Mouse (Mus musculus): ENCODE measurements around the gene Zfp420. TPM values are rescaled to one million over a fixed set of nuclear protein-coding genes. Genes with fewer than 3 reads are reported as not detected.
A peak's percentile ranks its signal among the peaks of the same experiment; 100 is the strongest.
"Not testable (repeated sequence)": the region's sequence is repeated elsewhere in the genome, so short reads cannot be mapped to it uniquely, and the experiment has no call there.

Gene Zfp420
- polyA plus RNA-seq, 1 experiment from 2014 or later: 13.8 TPM

DNA sequence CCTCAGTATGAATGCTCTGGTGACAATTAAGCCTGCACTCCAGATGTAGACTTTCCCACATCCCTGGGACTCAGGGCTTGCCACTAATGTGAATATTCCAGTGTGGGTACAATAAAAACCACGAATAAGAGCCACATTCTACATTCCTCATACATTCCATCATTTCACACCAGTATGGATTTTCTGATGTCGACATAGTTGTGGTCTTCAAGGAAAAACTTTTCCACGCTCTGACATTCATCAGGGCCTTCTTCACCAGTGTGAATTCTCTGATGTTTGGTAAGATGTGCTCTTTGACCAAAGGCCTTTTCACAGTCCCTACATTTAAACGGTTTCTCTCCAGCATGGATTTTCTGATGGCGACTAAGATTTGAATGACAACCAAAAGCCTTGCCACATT is 15.2 kb upstream of the Zfp420 start:
- H3K9ac ChIP-seq: no peak overlapping the region
- H3K4me1 ChIP-seq: no peaks in the 10 kb centered on the region
- H3K4me2 ChIP-seq: no peak overlapping the region
- ATAC-seq: no peak
- H3K9me3 ChIP-seq (replicated peaks): no peaks in the 10 kb centered on the region
- 90% methylated on average over 5 of the region's 5 CpGs for WGBS
- no peak overlapping the region for H3K27ac ChIP-seq
- peaks cover 55% of the 10 kb centered on the region for H3K36me3 ChIP-seq (ENCODE audit: poor library complexity, severe bottlenecking)
- H3K4me3 ChIP-seq: no peak overlapping the region
- no peaks in the 10 kb centered on the region for H3K27me3 ChIP-seq

DNA sequence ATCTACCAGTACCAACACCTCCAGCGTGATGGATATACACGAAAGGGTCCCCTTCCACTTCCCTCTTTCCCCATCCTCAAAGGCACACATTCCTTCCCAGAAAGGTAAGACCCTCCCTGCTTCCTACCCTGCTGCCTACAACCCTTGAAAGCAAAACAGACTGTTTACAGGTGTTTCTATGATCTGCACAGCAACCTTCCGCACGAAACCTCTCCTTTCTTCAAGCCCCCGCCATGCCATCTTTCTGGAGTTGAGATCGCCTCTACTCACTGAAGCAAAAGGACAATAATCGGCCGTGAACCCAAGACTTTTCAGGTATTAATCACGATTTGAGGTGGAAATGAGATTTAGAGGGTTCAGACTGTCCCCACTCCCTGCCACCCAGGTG is 7.0 kb upstream of the Zfp420 start:
- no peaks in the 10 kb centered on the region for H3K9me3 ChIP-seq (replicated peaks)
- 58% methylated on average over 9 of the region's 9 CpGs for WGBS
- no peak overlapping the region for H3K27ac ChIP-seq
- peak overlapping the region; percentile 74 for H3K9ac ChIP-seq
- peak overlapping the region; percentile 59 for H3K4me3 ChIP-seq
- peaks cover 5% of the 10 kb centered on the region for H3K4me1 ChIP-seq
- peaks cover 26% of the 10 kb centered on the region for H3K36me3 ChIP-seq (ENCODE audit: poor library complexity, severe bottlenecking)
- H3K27me3 ChIP-seq: no peaks in the 10 kb centered on the region
- peak overlapping the region; percentile 68 for H3K4me2 ChIP-seq
- no peak; the same call in 1 of the 2 replicates for ATAC-seq

DNA sequence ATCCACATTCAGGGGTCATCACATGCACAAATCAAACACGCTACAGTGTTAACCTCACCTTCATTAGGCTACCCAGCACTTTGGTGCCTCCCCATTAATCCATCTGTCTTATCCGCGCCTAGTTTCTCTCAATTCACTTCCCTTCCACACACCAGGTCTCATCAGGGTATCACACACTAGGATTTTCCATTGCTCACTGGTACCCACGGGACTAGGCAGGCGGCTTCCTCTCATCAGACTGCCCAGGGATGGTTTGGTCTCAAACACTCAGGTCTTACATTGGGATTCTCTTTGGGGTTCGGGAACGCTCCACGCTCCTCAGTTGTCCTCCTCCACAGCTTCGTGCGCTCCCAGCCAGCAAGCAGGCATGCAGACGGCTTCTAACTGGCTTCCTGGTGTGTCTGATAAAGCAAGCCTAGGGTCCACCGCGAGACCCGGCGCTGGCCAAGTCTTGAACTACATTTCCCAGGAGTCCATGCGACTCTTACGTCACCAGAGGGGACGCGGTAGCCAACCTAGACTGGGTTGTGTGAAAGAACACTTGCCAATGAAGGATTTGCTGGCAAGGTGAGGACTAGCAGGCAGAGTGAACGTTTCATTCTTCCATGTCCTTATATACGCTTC is 6.4 kb upstream of the Zfp420 start, which contains the start of gene Zfp940:
TSS of gene Zfp940 (minus strand) at position 451 of the 624 bp plus-strand sequence.
- H3K9me3 ChIP-seq (replicated peaks): 0 out of 2 replicates have a peak, but pooled peaks cover under 1% of the 10 kb centered on the region
- ATAC-seq: peak; percentile 96
- H3K27ac ChIP-seq: no peak within 1 kb of the TSS
- peak within 1 kb of the TSS; percentile 74 for H3K9ac ChIP-seq
- H3K27me3 ChIP-seq: no peaks in the 10 kb centered on the region
- peak within 1 kb of the TSS; percentile 59 for H3K4me3 ChIP-seq
- H3K4me2 ChIP-seq: peak within 1 kb of the TSS; percentile 68
- peaks cover 5% of the 10 kb centered on the region for H3K4me1 ChIP-seq
- under 1% methylated on average over 21 of the region's 21 CpGs for WGBS
- H3K36me3 ChIP-seq (ENCODE audit: poor library complexity, severe bottlenecking): peaks cover 25% of the 10 kb centered on the region

DNA sequence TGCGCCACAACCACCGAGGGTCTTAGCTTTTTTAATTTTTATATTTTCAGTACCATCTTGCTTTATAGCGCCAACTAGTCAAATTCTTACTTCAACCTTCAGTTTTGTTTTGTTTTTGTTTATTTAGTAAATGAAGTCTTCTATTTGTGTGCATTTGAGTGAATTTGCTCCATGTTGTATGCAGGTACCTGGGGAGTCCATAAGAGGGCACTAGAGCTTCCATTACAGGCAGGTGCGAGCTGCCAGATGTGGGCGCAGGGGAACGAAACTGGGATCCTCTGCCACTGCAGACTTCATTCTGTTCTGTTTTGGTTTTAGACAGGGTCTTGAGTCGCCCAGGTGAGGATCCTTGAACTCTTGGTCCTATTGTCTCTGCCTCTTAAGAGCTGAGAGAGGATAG is 1.9 kb downstream of the Zfp420 start:
- Histone ChIP-seq H3K27me3 (no peaks in the 10 kb centered on the region), H3K4me2 (no peak overlapping the region), H3K9me3 (replicated peaks) (0 out of 2 replicates have a peak, but pooled peaks cover 3% of the 10 kb centered on the region), H3K9ac (no peak overlapping the region), H3K27ac (no peak overlapping the region), H3K4me3 (no peak overlapping the region), H3K36me3 (ENCODE audit: poor library complexity, severe bottlenecking) (peaks cover 5% of the 10 kb centered on the region; the same call in 1 of the 2 replicates), H3K4me1 (peaks cover 8% of the 10 kb centered on the region)
- WGBS: 90% methylated on average over 7 of the region's 7 CpGs
- ATAC-seq: no peak

DNA sequence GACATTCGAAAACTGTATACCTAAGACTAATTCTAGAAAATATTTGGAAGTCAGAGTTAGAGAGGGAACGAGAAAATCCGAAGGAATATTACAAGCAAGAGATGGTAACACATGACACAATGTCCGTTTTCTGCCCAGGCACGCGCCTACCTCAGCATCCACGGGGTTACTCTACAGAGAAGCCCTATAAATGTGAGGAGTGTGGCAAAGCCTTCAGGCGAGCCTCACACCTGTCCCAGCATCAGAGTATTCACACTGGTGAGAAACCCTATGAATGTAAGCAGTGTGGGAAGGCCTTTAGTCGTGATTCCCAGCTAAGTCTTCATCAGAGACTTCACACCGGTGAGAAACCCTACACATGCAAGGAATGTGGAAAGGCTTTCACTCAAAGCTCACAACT is 14.5 kb downstream of the Zfp420 start:
- peaks cover 33% of the 10 kb centered on the region for H3K9me3 ChIP-seq (replicated peaks)
- no peak overlapping the region for H3K9ac ChIP-seq
- H3K27ac ChIP-seq: no peak overlapping the region
- H3K4me1 ChIP-seq: no peaks in the 10 kb centered on the region
- no peaks in the 10 kb centered on the region for H3K27me3 ChIP-seq
- no peak for ATAC-seq
- H3K4me2 ChIP-seq: no peak overlapping the region
- 93% methylated on average over 10 of the region's 10 CpGs for WGBS
- H3K4me3 ChIP-seq: no peak overlapping the region
- peaks cover 53% of the 10 kb centered on the region for H3K36me3 ChIP-seq (ENCODE audit: poor library complexity, severe bottlenecking)

DNA sequence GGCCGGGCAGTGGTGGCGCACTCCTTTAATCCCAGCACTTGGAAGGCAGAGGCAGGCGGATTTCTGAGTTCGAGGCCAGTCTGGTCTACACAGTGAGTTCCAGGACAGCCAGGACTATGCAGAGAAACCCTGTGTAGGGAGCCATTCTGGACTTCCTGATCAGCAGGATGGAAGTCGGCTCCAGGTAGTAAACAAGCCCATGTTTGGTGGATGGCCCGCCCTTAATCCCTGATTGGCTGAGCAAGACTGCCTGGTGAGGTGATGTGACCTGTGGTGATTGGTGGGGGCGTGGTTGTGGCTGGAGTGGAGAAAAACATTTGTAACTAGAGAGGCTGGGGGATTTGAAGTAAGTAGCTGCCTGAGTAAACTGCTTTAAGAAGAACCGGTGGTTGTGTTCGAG is 17.8 kb downstream of the Zfp420 start:
- Histone ChIP-seq H3K9me3 (replicated peaks) (peaks cover 29% of the 10 kb centered on the region), H3K36me3 (ENCODE audit: poor library complexity, severe bottlenecking) (peaks cover 44% of the 10 kb centered on the region)
- H3K27me3 ChIP-seq, H3K4me2 ChIP-seq, ATAC-seq, H3K27ac ChIP-seq, H3K4me3 ChIP-seq, H3K9ac ChIP-seq, H3K4me1 ChIP-seq: not testable (repeated sequence)
- WGBS: 89% methylated on average over 9 of the region's 9 CpGs

DNA sequence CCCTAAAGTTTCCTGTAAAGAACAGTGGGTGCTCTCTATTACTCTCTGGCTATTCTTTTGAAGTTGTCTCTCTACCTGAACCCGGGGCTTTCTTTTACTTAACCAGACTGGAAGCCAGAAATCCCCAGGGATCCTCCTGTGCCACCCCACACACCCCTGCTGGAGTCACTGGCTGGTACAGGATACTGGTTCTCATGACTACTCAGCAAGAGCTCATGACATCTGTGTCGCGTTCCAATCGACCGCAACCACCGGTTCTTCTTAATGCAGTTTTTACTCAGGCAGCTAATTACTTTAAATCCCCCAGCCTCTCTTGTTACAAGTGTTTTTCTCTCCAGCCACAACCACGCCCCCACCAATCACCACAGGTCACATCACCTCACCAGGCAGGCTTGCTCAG is 20.3 kb downstream of the Zfp420 start:
- Histone ChIP-seq H3K36me3 (ENCODE audit: poor library complexity, severe bottlenecking) (peaks cover 28% of the 10 kb centered on the region), H3K9ac (no peak overlapping the region), H3K27me3 (no peaks in the 10 kb centered on the region), H3K4me3 (no peak overlapping the region), H3K4me2 (no peak overlapping the region), H3K27ac (no peak overlapping the region), H3K9me3 (replicated peaks) (peaks cover 21% of the 10 kb centered on the region), H3K4me1 (no peaks in the 10 kb centered on the region)
- no peak for ATAC-seq
- 68% methylated on average over 7 of the region's 7 CpGs for WGBS

DNA sequence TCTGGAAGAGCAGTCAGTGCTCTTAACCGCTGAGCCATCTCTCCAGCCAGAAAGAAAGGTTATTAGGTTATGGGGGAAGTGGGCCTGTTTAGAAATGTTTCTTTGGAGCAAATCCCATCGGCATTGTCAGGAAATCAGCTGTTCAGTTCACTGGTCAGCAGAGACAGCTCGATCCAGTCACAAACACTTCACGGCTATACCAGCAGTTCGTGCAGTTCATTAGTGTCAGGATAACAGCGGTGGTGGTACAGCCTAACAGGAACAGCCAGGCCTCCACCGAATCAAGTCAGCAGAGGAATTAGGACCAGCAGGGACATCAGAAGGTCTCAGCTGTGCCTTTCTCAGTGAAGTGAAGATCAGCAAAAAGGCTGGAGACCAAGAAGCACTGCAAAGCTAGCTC is 21.1 kb downstream of the Zfp420 start:
- H3K27me3 ChIP-seq: no peaks in the 10 kb centered on the region
- H3K27ac ChIP-seq: no peak overlapping the region
- H3K9me3 ChIP-seq (replicated peaks): peaks cover 19% of the 10 kb centered on the region
- WGBS: 92% methylated on average over 7 of the region's 7 CpGs
- no peak overlapping the region for H3K4me2 ChIP-seq
- no peak for ATAC-seq
- peaks cover 19% of the 10 kb centered on the region for H3K36me3 ChIP-seq (ENCODE audit: poor library complexity, severe bottlenecking)
- H3K4me3 ChIP-seq: no peak overlapping the region
- no peaks in the 10 kb centered on the region for H3K4me1 ChIP-seq
- no peak overlapping the region for H3K9ac ChIP-seq

DNA sequence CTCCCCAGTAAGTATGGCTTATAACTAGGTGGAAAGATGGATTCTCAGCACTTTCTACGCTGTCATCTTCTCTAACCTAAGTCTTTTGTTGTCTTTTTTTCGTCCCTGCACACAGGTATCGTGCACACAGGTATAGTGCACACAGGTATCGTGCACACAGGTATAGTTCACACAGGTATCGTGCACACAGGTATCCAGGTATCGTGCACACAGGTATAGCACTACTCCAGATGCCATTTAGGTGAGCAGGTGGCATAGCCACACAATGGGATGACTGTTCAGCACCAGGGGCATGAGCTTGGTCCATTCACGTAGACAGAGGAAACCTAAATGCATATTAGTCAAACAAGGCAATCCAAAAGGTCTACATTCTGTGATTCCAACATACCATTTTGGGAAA is 30.7 kb downstream of the Zfp420 start:
- H3K4me1 ChIP-seq: no peaks in the 10 kb centered on the region
- H3K9me3 ChIP-seq (replicated peaks): peaks cover 47% of the 10 kb centered on the region
- no peak overlapping the region for H3K4me2 ChIP-seq
- no peak overlapping the region for H3K4me3 ChIP-seq
- 97% methylated on average over 7 of the region's 7 CpGs for WGBS
- no peaks in the 10 kb centered on the region for H3K27me3 ChIP-seq
- peaks cover 62% of the 10 kb centered on the region for H3K36me3 ChIP-seq (ENCODE audit: poor library complexity, severe bottlenecking)
- no peak overlapping the region for H3K9ac ChIP-seq
- no peak overlapping the region for H3K27ac ChIP-seq
- ATAC-seq: no peak

DNA sequence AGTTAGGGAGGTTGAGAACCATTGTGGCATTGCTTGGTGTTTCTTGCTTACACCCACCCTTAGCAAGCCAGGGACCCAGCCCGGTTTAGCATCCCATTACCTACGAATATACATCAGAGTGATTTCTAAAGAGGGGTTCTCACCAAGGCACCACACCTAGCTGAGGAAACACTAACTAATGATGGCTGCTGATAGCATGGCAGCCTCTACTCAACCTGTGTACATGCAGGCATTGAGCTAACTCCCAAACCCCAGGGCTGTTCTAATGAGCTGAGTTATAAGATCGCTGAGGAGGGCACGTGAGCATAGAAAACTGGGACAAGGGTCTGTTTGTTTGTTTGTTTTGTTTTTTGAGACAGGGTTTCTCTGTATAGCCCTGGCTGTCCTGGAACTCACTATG is 33.0 kb downstream of the Zfp420 start:
- no peak for ATAC-seq
- Histone ChIP-seq H3K4me2 (no peak overlapping the region), H3K36me3 (ENCODE audit: poor library complexity, severe bottlenecking) (peaks cover 84% of the 10 kb centered on the region), H3K27ac (no peak overlapping the region), H3K4me3 (no peak overlapping the region), H3K9ac (no peak overlapping the region), H3K9me3 (replicated peaks) (peaks cover 33% of the 10 kb centered on the region), H3K27me3 (no peaks in the 10 kb centered on the region), H3K4me1 (no peaks in the 10 kb centered on the region)
- 96% methylated on average over 4 of the region's 4 CpGs for WGBS

DNA sequence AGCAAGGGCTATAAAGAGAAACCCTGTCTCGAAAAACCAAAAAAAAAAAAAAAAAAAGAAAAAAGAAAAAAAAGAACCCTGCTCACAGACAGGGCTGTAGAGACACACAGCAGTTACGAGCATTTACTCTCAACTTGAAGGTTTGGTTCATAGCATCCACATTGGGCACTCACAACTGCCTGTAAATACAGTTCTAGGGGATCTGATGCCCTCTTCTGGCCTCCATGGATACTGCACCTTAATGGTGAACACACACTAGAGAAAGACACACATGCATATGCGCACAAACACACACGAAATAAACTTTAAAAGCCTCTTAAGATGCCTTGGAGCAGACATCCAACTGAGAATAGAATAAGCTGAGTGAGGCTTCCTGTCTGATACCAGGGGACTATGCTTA is 38.6 kb downstream of the Zfp420 start:
- Histone ChIP-seq H3K9ac (no peak overlapping the region), H3K27ac (no peak overlapping the region), H3K9me3 (replicated peaks) (peaks cover 27% of the 10 kb centered on the region), H3K4me3 (no peak overlapping the region), H3K36me3 (ENCODE audit: poor library complexity, severe bottlenecking) (peaks cover 83% of the 10 kb centered on the region), H3K27me3 (no peaks in the 10 kb centered on the region), H3K4me1 (no peaks in the 10 kb centered on the region), H3K4me2 (no peak overlapping the region)
- 89% methylated on average over 4 of the region's 4 CpGs for WGBS
- ATAC-seq: no peak

DNA sequence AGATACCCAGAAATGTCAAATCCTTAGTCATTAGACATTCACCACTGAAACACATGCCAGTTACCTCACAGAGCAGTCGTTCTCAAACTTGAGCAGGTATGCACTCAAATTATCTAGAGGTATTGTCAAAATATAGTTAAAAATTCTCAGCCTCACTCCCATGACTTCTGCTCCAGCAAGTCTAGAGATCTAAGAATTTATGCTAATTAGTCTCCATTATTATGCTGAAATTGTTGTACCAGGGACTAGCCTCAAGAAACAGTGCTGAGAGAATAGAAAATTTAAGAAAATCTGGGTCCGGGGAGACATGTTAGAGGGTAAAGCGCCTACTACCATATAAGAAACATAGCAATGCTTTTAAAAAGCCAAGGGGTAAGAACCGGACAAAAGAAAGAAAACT is 44.3 kb downstream of the Zfp420 start:
- H3K9me3 ChIP-seq (replicated peaks): no peaks in the 10 kb centered on the region
- H3K36me3 ChIP-seq (ENCODE audit: poor library complexity, severe bottlenecking): peaks cover 32% of the 10 kb centered on the region
- H3K4me2 ChIP-seq: no peak overlapping the region
- H3K27ac ChIP-seq: no peak overlapping the region
- H3K4me3 ChIP-seq: no peak overlapping the region
- 92% methylated on average over 4 of the region's 4 CpGs for WGBS
- no peak overlapping the region for H3K9ac ChIP-seq
- H3K27me3 ChIP-seq: no peaks in the 10 kb centered on the region
- H3K4me1 ChIP-seq: peaks cover 11% of the 10 kb centered on the region
- no peak for ATAC-seq

Data from forebrain, embryonic 13.5 days (tissue).